Mouse (Mus musculus) olfactory bulb, adult 2 months (tissue): ENCODE data around the gene Med25.

ENCODE experiments used
- CTCF ChIP-seq: fragments of 200-500 bp; IDR thresholded peaks from 2 replicates; pipeline ENCODE4 v1.5.1; 2012; ENCODE audit warnings: low read depth, mild to moderate bottlenecking, low read length, moderate library complexity; ENCODE audit not compliant: insufficient read depth
- POLR2A ChIP-seq: fragments of 200-500 bp; IDR thresholded peaks from 2 replicates; pipeline ENCODE4 v1.6.1; 2012; ENCODE audit warnings: mild to moderate bottlenecking, low read depth, low read length, moderate library complexity; ENCODE audit not compliant: insufficient read depth

GRCm38 (mm10) chr7:44836423-44837053 is 56.0 kb downstream of the Med25 start:
- TF ChIP-seq CTCF, result no peak
- TF ChIP-seq POLR2A, result no peak
